Mouse (Mus musculus): ENCODE measurements around the gene Ctdspl. TPM values are rescaled to one million over a fixed set of nuclear protein-coding genes. Genes with fewer than 3 reads are reported as not detected.

Ctdspl gene
- polyA plus RNA-seq, 1 experiment from 2014 or later, result 2.7 TPM

DNA sequence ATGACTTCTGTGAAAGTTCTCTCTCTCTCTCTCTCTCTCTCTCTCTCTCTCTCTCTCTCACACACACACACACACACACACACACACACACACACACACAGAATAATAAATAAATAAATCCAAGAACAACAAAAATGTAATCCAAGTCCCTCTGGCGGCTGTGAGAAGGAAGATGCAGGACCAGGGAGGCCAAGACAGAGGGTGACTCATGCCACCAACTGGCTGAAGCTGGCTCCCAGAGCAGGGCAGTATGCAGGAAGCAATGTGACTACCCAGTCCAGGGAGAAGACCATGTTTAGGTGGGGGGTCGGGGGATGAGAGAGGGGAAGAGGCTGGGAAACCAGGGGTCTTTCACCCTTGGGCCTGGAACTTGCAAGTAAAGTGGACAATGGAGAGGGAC, 124.9 kb downstream of the Ctdspl start:
- peaks cover 32% of the 10 kb centered on the region for H3K27me3 ChIP-seq
- H3K4me3 ChIP-seq (replicated peaks), result no peak overlapping the region
- no peak overlapping the region for H3K4me2 ChIP-seq
- 46% methylated on average over 2 of the region's 2 CpGs for WGBS (ENCODE audit: insufficient replicate concordance)
- no peak overlapping the region for H3K9ac ChIP-seq
- no peaks in the 10 kb centered on the region for H3K36me3 ChIP-seq
- ATAC-seq (ENCODE audit: low read depth) (no peak), DNase-seq (no peak)
- H3K4me1 ChIP-seq (replicated peaks), result peaks cover 35% of the 10 kb centered on the region
- H3K9me3 ChIP-seq (replicated peaks), result no peaks in the 10 kb centered on the region
- no peak overlapping the region for H3K27ac ChIP-seq

DNA sequence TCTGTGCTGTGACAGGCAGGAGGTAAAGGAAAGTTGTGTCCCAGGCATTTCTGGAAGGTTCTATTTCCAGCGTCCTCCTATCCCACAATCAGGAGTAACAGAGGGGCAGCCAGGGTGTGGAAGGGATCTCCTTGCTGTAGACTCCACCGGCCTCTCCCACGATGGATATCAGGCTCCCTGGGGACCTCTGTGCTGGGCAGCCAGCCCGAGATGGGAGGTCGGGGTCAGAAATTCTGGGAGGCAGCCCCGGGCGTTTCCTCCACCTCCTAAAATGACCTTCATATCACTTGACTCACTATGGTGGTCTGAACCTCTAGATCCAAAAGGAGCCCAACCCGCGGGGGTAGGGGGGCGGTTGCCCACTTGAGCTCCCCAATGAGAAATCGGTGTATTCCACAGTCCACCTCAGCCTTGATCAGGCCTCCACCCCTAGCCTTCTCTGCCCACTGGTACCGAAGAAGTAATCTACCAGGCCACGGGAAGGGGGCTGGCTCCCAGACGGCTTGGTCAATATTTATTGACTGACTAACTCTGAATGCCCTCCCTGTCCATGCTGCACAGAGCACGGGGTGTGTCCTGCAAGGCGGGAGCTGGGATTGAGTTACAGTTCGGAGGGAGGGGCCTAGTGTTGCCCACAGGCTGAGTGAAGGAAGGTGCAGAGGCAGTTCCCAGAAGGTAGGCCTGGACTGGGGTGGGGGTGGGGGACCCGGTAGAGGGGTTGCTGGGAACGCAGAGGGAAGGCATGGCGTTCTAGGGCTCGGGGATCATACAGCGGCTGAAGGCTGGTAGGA, 126.1 kb downstream of the Ctdspl start, which contains the start of gene Vill:
Gene Vill, plus strand, starts transcription at position 625 of the 791 bp plus-strand sequence.
- no peak within 1 kb of the TSS for H3K27ac ChIP-seq
- H3K4me1 ChIP-seq (replicated peaks), result peaks cover 29% of the 10 kb centered on the region

DNA sequence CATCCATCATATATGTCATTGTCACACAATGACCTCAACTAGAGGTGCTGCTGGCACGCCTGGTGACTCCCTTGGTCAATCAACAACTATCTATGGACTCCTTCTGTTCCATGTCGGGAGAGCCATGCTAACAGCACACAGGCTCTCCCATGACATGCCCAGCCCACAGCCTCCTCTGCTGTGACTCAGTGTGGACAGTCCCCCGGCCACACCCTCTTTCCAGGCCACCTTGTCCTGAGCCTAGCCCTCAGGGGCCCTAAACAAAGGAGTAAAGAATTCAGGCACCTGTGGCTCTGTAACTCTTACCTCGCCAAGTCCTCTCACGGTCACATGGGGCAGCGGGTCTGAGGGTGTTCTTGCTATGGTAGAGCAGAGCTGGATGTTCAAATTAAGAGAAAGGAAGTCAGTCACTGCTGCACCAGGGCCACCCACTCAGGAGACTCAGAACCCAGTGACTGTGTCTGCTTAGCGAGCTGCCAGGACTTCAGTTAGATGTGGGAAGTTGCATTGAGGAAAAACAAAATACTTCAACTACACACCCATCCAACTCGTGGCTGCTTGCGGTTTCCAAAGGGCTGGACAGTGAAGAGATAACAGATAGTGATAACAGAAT, 127.8 kb downstream of the Ctdspl start:
- no peak overlapping the region for H3K9ac ChIP-seq
- DNase-seq, result no peak
- H3K27ac ChIP-seq, result no peak overlapping the region
- H3K27me3 ChIP-seq, result peaks cover 32% of the 10 kb centered on the region
- peaks cover 14% of the 10 kb centered on the region for H3K4me1 ChIP-seq (replicated peaks)
- no peaks in the 10 kb centered on the region for H3K36me3 ChIP-seq
- ATAC-seq (ENCODE audit: low read depth), result no peak
- no peak overlapping the region for H3K4me3 ChIP-seq (replicated peaks)
- no peaks in the 10 kb centered on the region for H3K9me3 ChIP-seq (replicated peaks)
- WGBS (ENCODE audit: insufficient replicate concordance), result 49% methylated on average over 9 of the region's 9 CpGs
- H3K4me2 ChIP-seq, result no peak overlapping the region

More for the DNA sequence above, 126.1 kb downstream of the Ctdspl start, which contains the start of gene Vill:
- H3K27me3 ChIP-seq, result peaks cover 32% of the 10 kb centered on the region
- peak within 1 kb of the TSS; percentile 54 for H3K4me2 ChIP-seq
- no peaks in the 10 kb centered on the region for H3K9me3 ChIP-seq (replicated peaks)
- H3K9ac ChIP-seq, result 0 out of 2 replicates have a peak within 1 kb of the TSS, but pooled peaks have one; percentile 19
- ATAC-seq (ENCODE audit: low read depth) (peak; percentile 49), DNase-seq (no peak)
- no peaks in the 10 kb centered on the region for H3K36me3 ChIP-seq
- WGBS (ENCODE audit: insufficient replicate concordance), result 29% methylated on average over 22 of the region's 22 CpGs
- peak within 1 kb of the TSS; percentile 39 for H3K4me3 ChIP-seq (replicated peaks)

DNA sequence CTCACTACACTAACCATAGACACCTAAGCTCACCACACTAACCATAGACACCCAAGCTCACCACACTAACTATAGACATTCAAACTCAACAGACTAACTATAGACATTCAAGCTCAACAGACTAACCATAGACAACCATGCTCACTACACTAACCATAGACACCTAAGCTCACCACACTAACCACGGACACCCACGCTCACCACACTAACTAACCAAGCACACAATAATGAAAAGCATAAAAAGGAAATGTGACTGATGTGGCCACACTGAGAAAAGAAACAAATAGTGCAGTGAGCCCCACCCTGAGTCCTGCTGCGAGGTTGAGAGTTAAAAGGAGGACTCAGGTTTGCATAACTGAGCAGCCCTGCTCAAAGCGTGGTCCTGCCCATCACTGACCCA, 129.1 kb downstream of the Ctdspl start:
- Histone ChIP-seq H3K27ac (no peak overlapping the region), H3K9ac (no peak overlapping the region), H3K4me2 (no peak overlapping the region), H3K9me3 (replicated peaks) (no peaks in the 10 kb centered on the region), H3K4me3 (replicated peaks) (no peak overlapping the region), H3K27me3 (peaks cover 32% of the 10 kb centered on the region), H3K36me3 (no peaks in the 10 kb centered on the region), H3K4me1 (replicated peaks) (peaks cover 8% of the 10 kb centered on the region; the same call in 1 of the 2 replicates)
- no peak for ATAC-seq (ENCODE audit: low read depth)
- no peak for DNase-seq
- 62% methylated on average over 4 of the region's 4 CpGs for WGBS (ENCODE audit: insufficient replicate concordance)

DNA sequence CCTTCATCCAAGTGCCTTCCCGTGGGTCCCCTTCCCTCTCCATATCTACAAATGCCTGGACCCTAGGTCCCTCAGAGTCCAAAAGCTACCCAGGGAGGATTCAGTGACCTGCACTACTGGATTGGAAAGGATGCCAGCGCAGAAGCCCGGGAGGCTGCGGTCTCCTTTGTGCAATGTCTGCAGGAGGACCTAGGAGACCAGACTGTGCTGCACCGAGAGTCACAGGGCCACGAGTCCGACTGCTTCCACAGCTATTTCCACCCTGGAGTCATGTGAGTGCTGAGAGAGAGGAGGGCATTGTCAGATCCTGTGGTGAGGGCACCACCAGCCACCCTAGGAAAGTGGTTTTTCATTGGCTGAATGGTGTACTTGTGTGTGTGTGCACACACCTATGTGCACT, 132.0 kb downstream of the Ctdspl start:
- H3K4me2 ChIP-seq, result no peak overlapping the region
- H3K36me3 ChIP-seq, result no peaks in the 10 kb centered on the region
- H3K27ac ChIP-seq, result no peak overlapping the region
- H3K4me3 ChIP-seq (replicated peaks), result no peak overlapping the region
- peaks cover 9% of the 10 kb centered on the region for H3K4me1 ChIP-seq (replicated peaks)
- WGBS (ENCODE audit: insufficient replicate concordance), result 75% methylated on average over 7 of the region's 7 CpGs
- ATAC-seq (ENCODE audit: low read depth) (no peak), DNase-seq (no peak)
- H3K27me3 ChIP-seq, result peaks cover 11% of the 10 kb centered on the region
- no peaks in the 10 kb centered on the region for H3K9me3 ChIP-seq (replicated peaks)
- H3K9ac ChIP-seq, result no peak overlapping the region

DNA sequence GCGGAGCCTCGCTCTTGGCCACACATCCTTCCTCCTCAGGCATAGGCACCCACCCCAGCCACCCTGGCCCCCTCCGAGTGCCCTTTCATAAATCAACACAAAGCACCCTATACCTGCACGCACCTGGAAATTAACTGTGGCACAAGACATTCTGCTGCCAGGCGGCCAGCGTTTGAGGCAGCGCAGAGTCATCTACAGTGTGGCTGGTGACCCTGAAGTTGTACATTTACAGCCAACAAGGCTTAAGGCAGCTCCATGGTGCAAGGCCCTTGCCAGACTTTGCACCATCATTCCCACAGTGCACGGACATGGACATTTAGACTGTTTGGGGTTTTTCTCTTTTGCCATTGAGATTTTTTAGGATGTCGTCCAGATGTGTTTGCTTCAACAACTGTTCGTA, 134.4 kb downstream of the Ctdspl start:
- no peak overlapping the region for H3K4me2 ChIP-seq
- H3K27ac ChIP-seq, result no peak overlapping the region
- no peak for DNase-seq
- H3K9me3 ChIP-seq (replicated peaks), result no peaks in the 10 kb centered on the region
- 75% methylated on average over 10 of the region's 10 CpGs for WGBS (ENCODE audit: insufficient replicate concordance)
- H3K4me3 ChIP-seq (replicated peaks), result no peak overlapping the region
- no peaks in the 10 kb centered on the region for H3K27me3 ChIP-seq
- no peaks in the 10 kb centered on the region for H3K36me3 ChIP-seq
- no peak for ATAC-seq (ENCODE audit: low read depth)
- H3K9ac ChIP-seq, result no peak overlapping the region
- H3K4me1 ChIP-seq (replicated peaks), result peaks cover 11% of the 10 kb centered on the region

DNA sequence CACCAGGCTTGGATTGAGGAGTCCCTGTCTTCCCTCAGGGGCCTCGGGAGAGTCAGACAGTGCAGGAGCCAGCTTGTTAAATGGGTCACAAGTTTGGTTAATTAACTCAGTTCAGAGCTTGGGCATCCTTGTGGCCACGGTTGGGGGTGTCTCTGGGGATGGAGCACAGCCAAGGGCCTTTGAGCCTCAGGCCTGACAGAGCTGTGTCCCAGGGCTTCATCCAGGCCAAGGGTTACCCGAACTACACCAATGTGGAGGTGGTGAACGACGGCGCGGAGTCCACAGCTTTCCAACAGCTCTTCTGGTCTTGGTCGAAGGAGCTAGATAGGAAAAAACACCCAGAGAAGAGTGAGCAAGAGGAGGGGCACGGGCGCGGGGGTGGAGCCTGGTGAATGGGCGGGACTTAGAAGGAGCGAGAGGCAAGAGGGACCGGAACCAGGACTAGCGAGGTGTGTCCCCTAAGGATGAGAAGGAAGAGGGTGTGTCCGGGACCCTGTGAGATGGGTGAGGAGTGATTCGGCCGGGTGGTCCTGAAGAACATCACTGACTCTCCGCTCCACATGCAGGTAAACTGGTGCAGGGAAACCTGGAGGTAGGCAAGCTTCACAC, 136.9 kb downstream of the Ctdspl start:
- H3K4me1 ChIP-seq (replicated peaks), result peaks cover 14% of the 10 kb centered on the region
- H3K36me3 ChIP-seq, result no peaks in the 10 kb centered on the region
- no peaks in the 10 kb centered on the region for H3K9me3 ChIP-seq (replicated peaks)
- WGBS (ENCODE audit: insufficient replicate concordance), result 32% methylated on average over 19 of the region's 19 CpGs
- H3K4me2 ChIP-seq, result peak overlapping the region; percentile 29; the same call in 1 of the 2 replicates
- DNase-seq (peak; percentile 31), ATAC-seq (ENCODE audit: low read depth) (0 out of 2 replicates have a peak, but pooled peaks have one; percentile 21)
- no peak overlapping the region for H3K27ac ChIP-seq
- no peaks in the 10 kb centered on the region for H3K27me3 ChIP-seq
- H3K9ac ChIP-seq, result no peak overlapping the region
- H3K4me3 ChIP-seq (replicated peaks), result no peak overlapping the region

DNA sequence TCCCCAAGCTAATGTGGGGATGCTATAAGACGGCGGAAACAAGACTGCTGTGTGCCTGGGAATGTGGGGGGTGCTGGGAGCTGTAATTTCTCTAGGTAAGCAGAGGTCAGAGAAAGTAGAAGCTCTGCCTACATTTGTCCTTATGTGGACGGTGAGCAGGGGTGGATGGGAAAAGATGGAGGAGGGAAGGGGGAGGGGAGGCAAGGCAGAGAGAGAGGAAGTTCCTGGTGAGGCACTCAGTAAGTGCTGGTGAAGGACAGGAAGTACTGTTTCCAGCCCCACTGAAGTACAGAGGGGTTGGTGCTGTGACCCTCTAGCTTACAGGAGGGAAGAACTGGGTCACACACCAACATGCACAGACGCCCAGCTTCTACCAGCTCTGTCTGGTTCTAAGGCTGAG, 138.0 kb downstream of the Ctdspl start:
- 40% methylated on average over 4 of the region's 4 CpGs for WGBS (ENCODE audit: insufficient replicate concordance)
- no peak overlapping the region for H3K9ac ChIP-seq
- no peak overlapping the region for H3K27ac ChIP-seq
- ATAC-seq (ENCODE audit: low read depth) (no peak), DNase-seq (no peak)
- peaks cover 14% of the 10 kb centered on the region for H3K4me1 ChIP-seq (replicated peaks)
- H3K4me2 ChIP-seq, result peak overlapping the region; percentile 29; the same call in 1 of the 2 replicates
- no peak overlapping the region for H3K4me3 ChIP-seq (replicated peaks)
- no peaks in the 10 kb centered on the region for H3K27me3 ChIP-seq
- H3K9me3 ChIP-seq (replicated peaks), result no peaks in the 10 kb centered on the region
- no peaks in the 10 kb centered on the region for H3K36me3 ChIP-seq

DNA sequence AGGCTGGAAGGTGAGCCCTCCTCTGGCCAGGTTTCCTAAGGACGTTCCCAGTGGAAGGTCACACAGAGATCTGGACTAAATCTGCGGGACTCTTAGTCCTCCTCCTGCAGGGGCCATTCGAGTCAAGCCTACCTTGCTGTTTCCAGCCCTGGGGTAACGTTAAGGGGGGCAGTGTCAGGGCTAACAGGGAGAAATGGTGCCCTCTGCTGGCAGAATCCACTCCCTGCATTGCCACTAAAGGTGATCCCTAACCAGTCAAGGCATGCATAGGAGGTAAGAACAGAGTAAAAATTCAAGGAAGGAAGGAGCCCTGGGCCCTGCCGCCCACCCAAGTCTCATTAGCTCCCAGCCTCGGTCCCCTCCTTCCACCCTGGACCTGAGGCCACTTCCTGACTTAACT, 141.3 kb downstream of the Ctdspl start:
- Histone ChIP-seq H3K4me3 (replicated peaks) (no peak overlapping the region), H3K36me3 (no peaks in the 10 kb centered on the region), H3K4me1 (replicated peaks) (peaks cover 14% of the 10 kb centered on the region), H3K27me3 (no peaks in the 10 kb centered on the region), H3K4me2 (no peak overlapping the region), H3K27ac (no peak overlapping the region), H3K9ac (no peak overlapping the region), H3K9me3 (replicated peaks) (no peaks in the 10 kb centered on the region)
- ATAC-seq (ENCODE audit: low read depth), result no peak
- peak; percentile 42 for DNase-seq
- 8% methylated on average over 6 of the region's 6 CpGs for WGBS (ENCODE audit: insufficient replicate concordance)

DNA sequence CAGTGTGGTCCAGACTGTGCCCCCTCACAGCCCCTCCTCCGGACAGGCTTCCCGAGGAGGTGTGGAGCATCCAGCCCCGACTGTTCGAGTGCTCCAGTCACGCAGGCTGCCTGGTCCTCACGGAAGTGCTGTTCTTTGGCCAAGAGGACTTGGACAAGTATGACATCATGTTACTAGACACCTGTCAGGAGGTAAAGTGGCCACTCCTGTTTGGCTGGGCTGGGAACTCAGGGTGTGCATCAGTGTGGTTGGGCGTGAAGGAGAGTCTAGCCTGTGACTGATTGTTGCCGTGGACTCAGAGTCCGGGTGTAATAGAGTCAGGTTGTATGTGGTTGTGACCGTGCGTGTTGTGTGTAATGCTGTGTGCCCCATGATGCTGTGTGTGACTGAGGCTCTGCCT, 142.0 kb downstream of the Ctdspl start:
- no peaks in the 10 kb centered on the region for H3K9me3 ChIP-seq (replicated peaks)
- no peak for ATAC-seq (ENCODE audit: low read depth)
- H3K27me3 ChIP-seq, result no peaks in the 10 kb centered on the region
- no peak overlapping the region for H3K4me3 ChIP-seq (replicated peaks)
- H3K4me2 ChIP-seq, result no peak overlapping the region
- H3K27ac ChIP-seq, result no peak overlapping the region
- no peak for DNase-seq
- H3K9ac ChIP-seq, result no peak overlapping the region
- peaks cover 8% of the 10 kb centered on the region for H3K4me1 ChIP-seq (replicated peaks)
- no peaks in the 10 kb centered on the region for H3K36me3 ChIP-seq
- 76% methylated on average over 11 of the region's 11 CpGs for WGBS (ENCODE audit: insufficient replicate concordance)

DNA sequence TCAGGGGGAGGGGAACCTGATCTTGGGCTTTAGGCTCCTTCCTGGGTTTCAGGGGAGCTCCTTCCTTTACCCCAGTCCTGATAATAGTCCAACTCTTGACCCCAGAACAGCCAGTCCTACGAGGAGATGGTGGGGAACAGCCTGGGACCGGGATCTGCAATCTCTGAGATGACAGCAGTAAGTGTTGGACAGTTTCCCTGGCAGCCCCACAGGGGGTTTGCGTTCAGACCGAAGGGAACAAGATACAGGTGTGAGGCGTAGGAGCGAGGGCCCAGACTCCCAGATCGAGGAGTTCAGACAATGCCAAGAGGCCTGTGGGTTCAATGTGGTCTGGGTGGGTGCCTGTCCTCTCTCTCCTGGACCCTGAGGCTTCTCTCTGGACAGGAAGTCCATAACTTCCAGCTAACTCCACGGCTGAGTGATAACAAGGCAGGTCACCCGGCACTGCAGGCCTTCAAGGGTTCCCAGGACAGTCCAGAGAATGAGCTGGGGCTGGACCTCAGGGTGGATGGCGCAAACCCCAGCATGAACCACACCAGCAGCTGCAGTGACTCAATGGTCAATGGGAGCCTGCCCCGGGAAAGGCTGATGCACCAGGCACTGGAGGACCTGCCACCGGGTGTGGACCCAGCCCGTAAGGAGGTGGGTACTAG, 144.0 kb downstream of the Ctdspl start:
- no peak overlapping the region for H3K4me3 ChIP-seq (replicated peaks)
- no peaks in the 10 kb centered on the region for H3K27me3 ChIP-seq
- no peak overlapping the region for H3K9ac ChIP-seq
- no peak overlapping the region for H3K27ac ChIP-seq
- H3K9me3 ChIP-seq (replicated peaks), result no peaks in the 10 kb centered on the region
- no peak overlapping the region for H3K4me2 ChIP-seq
- H3K36me3 ChIP-seq, result no peaks in the 10 kb centered on the region
- DNase-seq (no peak), ATAC-seq (ENCODE audit: low read depth) (no peak)
- H3K4me1 ChIP-seq (replicated peaks), result 0 out of 2 replicates have a peak, but pooled peaks cover 3% of the 10 kb centered on the region
- 64% methylated on average over 13 of the region's 13 CpGs for WGBS (ENCODE audit: insufficient replicate concordance)
